Mouse (Mus musculus) spleen, adult 2 months (tissue): ENCODE measurements around the gene Pogz.

Experiments
- CTCF ChIP-seq: fragments of 200-500 bp; IDR thresholded peaks from 2 replicates; pipeline ENCODE4 v1.5.1; 2011; ENCODE audit warnings: mild to moderate bottlenecking, inconsistent platforms; ENCODE audit not compliant: insufficient read depth, insufficient read length, insufficient replicate concordance; ENCODE audit errors: extremely low read depth
- POLR2A ChIP-seq: fragments of 200-500 bp; IDR thresholded peaks from 2 replicates; pipeline ENCODE4 v1.6.1; 2011; ENCODE audit warnings: low read depth, low read length, inconsistent platforms

DNA sequence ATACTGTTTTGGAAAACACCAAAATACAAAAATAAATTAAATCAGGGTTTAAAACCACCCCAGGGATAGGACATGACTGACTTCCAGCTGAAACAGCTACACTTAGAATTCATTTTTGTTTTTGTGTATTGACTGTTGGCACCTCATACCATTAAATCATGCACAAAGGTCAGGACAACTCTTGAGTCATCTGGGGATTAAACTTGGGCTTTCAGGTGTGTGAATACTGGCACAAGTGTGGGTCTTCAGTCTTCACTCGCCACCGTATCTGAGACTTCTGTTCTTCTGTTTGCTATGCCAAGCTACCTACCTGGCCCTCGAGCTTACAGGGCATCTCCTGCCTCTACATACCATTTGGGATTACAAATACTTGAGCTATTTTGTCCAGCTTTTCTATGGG lies 45.2 kb downstream of the Pogz start:
- TF ChIP-seq CTCF (no peak), POLR2A (no peak)
